Mouse (Mus musculus): ENCODE data around the gene Nhlh1.

- TF ChIP-seq CTCF (IDR thresholded peaks at IDR 0.05; ENCODE audit: insufficient read depth, low read length) (no peak), POLR2A (IDR thresholded peaks at IDR 0.05; ENCODE audit: borderline replicate concordance, extremely low read depth, low read depth, low read length) (no peak)
These were observed 46.2 kb upstream of the Nhlh1 start for GRCm38 (mm10) chr1:172103619-172104018.
